Mouse (Mus musculus): ENCODE results near the gene Rnf141. TPM values are rescaled to one million over a fixed set of nuclear protein-coding genes. Genes with fewer than 3 reads are reported as not detected.

Rnf141 gene
- total and polyA plus RNA-seq, 2 experiments from 2014 or later: 36.7 to 98.8 TPM

- DNase-seq (ENCODE audit: low spot score) (no peak), ATAC-seq (no peak)
- H3K27me3 ChIP-seq (ENCODE audit: insufficient read depth, low read length): no peaks in the 10 kb centered on the region
- no peaks in the 10 kb centered on the region for H3K36me3 ChIP-seq (ENCODE audit: insufficient read depth, low read length)
- no peaks in the 10 kb centered on the region for H3K9me3 ChIP-seq (ENCODE audit: low read length)
- no peak for TF ChIP-seq CTCF (IDR thresholded peaks at IDR 0.05; ENCODE audit: low read depth)
- H3K4me2 ChIP-seq (ENCODE audit: low read depth, low read length): no peak overlapping the region
- H3K4me1 ChIP-seq (ENCODE audit: insufficient read depth, low read length): peaks cover 31% of the 10 kb centered on the region
- H3K27ac ChIP-seq: no peak overlapping the region
- H3K9ac ChIP-seq (replicated peaks; ENCODE audit: low read length): no peak overlapping the region
- H3K4me3 ChIP-seq (ENCODE audit: low read length): no peak overlapping the region
- 66% methylated on average over 3 of the region's 3 CpGs for WGBS
Measured at GRCm38 (mm10) chr7:110772343-110772742, 71.9 kb downstream of the Rnf141 start.

DNA sequence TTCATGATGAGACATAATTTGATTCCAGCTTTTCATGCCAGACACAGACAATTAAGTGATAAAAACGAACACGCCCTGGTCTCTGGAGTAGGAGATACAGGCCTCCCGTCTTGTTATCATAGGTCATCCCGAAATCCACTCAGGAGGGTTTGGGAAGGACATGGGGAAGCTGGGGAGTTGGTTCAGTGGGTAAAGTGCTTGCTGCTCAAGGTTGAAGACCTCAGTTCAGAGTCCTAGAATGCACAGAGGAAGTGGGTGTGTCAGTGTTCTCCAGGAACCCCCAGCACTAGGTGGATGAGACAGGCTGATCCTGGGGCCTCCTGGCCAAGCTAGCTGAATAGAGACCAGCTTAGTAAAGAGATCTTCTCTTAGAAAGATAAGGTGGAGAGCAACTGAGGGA is 73.3 kb downstream of the Rnf141 start:
- Histone ChIP-seq H3K9me3 (ENCODE audit: low read length) (no peaks in the 10 kb centered on the region), H3K27me3 (ENCODE audit: insufficient read depth, low read length) (no peaks in the 10 kb centered on the region), H3K4me3 (ENCODE audit: low read length) (no peak overlapping the region), H3K9ac (replicated peaks; ENCODE audit: low read length) (no peak overlapping the region), H3K27ac (no peak overlapping the region), H3K4me2 (ENCODE audit: low read depth, low read length) (no peak overlapping the region), H3K4me1 (ENCODE audit: insufficient read depth, low read length) (peaks cover 31% of the 10 kb centered on the region), H3K36me3 (ENCODE audit: insufficient read depth, low read length) (no peaks in the 10 kb centered on the region)
- DNase-seq (ENCODE audit: low spot score) (no peak), ATAC-seq (no peak)
- no peak for TF ChIP-seq CTCF (IDR thresholded peaks at IDR 0.05; ENCODE audit: low read depth)
- WGBS: 90% methylated on average over 4 of the region's 4 CpGs

- Histone ChIP-seq H3K9me3 (ENCODE audit: low read length) (no peaks in the 10 kb centered on the region), H3K36me3 (ENCODE audit: insufficient read depth, low read length) (no peaks in the 10 kb centered on the region), H3K27me3 (ENCODE audit: insufficient read depth, low read length) (no peaks in the 10 kb centered on the region), H3K27ac (peak overlapping the region; percentile 79; the same call in 1 of the 2 replicates), H3K4me2 (ENCODE audit: low read depth, low read length) (peak overlapping the region; percentile 85), H3K4me3 (ENCODE audit: low read length) (peak overlapping the region; percentile 56), H3K9ac (replicated peaks; ENCODE audit: low read length) (peak overlapping the region; percentile 86), H3K4me1 (ENCODE audit: insufficient read depth, low read length) (peaks cover 30% of the 10 kb centered on the region)
- no peak for DNase-seq (ENCODE audit: low spot score)
- TF ChIP-seq CTCF (IDR thresholded peaks at IDR 0.05; ENCODE audit: low read depth): no peak
- WGBS: 48% methylated on average over 4 of the region's 4 CpGs
- no peak for ATAC-seq
Measured at GRCm38 (mm10) chr7:110769094-110769493, 75.2 kb downstream of the Rnf141 start.

GRCm38 (mm10) chr7:110768451-110769064 is 75.7 kb downstream of the Rnf141 start:
- Histone ChIP-seq H3K4me1 (ENCODE audit: insufficient read depth, low read length) (peaks cover 24% of the 10 kb centered on the region), H3K27ac (peak overlapping the region; percentile 79), H3K36me3 (ENCODE audit: insufficient read depth, low read length) (no peaks in the 10 kb centered on the region), H3K27me3 (ENCODE audit: insufficient read depth, low read length) (no peaks in the 10 kb centered on the region), H3K4me3 (ENCODE audit: low read length) (peak overlapping the region; percentile 56), H3K4me2 (ENCODE audit: low read depth, low read length) (peak overlapping the region; percentile 85), H3K9me3 (ENCODE audit: low read length) (no peaks in the 10 kb centered on the region), H3K9ac (replicated peaks; ENCODE audit: low read length) (peak overlapping the region; percentile 86)
- TF ChIP-seq CTCF (IDR thresholded peaks at IDR 0.05; ENCODE audit: low read depth): no peak
- WGBS: 1% methylated on average over 54 of the region's 61 CpGs
- ATAC-seq: peak; percentile 82
- peak; percentile 46 for DNase-seq (ENCODE audit: low spot score)

DNA sequence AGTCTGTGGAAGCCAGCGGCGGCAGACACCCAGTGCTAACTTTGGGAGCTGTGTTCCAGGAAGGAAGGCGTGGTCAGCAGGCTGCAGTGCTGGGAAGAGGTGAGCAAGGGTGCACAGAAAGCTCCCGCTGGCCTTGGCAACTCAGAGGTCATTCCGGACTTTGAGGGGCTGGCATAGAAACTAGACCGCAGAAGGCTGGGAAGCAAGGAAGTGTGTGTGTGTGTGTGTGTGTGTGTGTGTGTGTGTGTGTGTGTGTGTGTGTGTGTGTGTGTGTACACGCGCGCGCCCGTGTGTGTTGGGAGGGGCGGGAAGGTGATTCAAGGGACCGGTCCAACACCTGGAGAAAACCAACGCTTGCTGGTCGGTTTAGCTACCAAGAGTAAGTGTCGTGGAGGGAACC is 76.3 kb downstream of the Rnf141 start, which contains the start of gene Ampd3:
TSS of gene Ampd3 (plus strand) at position 206 of the 400 bp plus-strand sequence.
- Histone ChIP-seq H3K4me3 (ENCODE audit: low read length) (peak within 1 kb of the TSS; percentile 56), H3K4me2 (ENCODE audit: low read depth, low read length) (peak within 1 kb of the TSS; percentile 85), H3K4me1 (ENCODE audit: insufficient read depth, low read length) (peaks cover 19% of the 10 kb centered on the region; the same call in 1 of the 2 replicates), H3K27ac (peak within 1 kb of the TSS; percentile 79), H3K9me3 (ENCODE audit: low read length) (no peaks in the 10 kb centered on the region), H3K36me3 (ENCODE audit: insufficient read depth, low read length) (no peaks in the 10 kb centered on the region), H3K9ac (replicated peaks; ENCODE audit: low read length) (peak within 1 kb of the TSS; percentile 86), H3K27me3 (ENCODE audit: insufficient read depth, low read length) (no peaks in the 10 kb centered on the region)
- ATAC-seq (peak; percentile 18; the same call in 1 of the 2 replicates), DNase-seq (ENCODE audit: low spot score) (no peak)
- no peak for TF ChIP-seq CTCF (IDR thresholded peaks at IDR 0.05; ENCODE audit: low read depth)
- WGBS: 16% methylated on average over 16 of the region's 16 CpGs

- Histone ChIP-seq H3K4me2 (ENCODE audit: low read depth, low read length) (no peak overlapping the region), H3K36me3 (ENCODE audit: insufficient read depth, low read length) (no peaks in the 10 kb centered on the region), H3K27ac (peak overlapping the region; percentile 20; the same call in 1 of the 2 replicates), H3K9ac (replicated peaks; ENCODE audit: low read length) (no peak overlapping the region), H3K4me3 (ENCODE audit: low read length) (no peak overlapping the region), H3K9me3 (ENCODE audit: low read length) (no peaks in the 10 kb centered on the region), H3K27me3 (ENCODE audit: insufficient read depth, low read length) (no peaks in the 10 kb centered on the region), H3K4me1 (ENCODE audit: insufficient read depth, low read length) (peaks cover 5% of the 10 kb centered on the region; the same call in 1 of the 2 replicates)
- DNase-seq (ENCODE audit: low spot score) (peak; percentile 75), ATAC-seq (peak; percentile 90)
- TF ChIP-seq CTCF (IDR thresholded peaks at IDR 0.05; ENCODE audit: low read depth): no peak
- WGBS: 45% methylated on average over 5 of the region's 5 CpGs
Measured at GRCm38 (mm10) chr7:110762605-110763180, 81.6 kb downstream of the Rnf141 start.

DNA sequence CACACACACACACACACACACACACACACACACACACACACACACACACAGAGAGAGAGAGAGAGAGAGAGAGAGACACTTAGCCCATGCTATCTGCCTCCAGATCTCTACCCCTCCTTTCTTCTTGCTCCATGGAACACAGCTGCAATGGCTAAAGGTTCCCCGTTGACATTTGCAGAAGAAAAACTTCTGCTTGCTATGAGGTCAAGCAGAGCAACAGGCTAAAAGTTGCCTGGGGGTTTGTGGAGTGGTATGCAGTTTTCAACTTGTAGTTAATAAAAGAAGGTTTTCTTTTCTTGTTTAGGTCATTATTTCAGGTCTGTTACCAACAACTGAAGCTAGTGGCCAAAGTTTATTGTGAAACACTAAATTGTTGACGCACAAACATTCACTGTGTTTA is 87.8 kb downstream of the Rnf141 start:
- TF ChIP-seq CTCF (IDR thresholded peaks at IDR 0.05; ENCODE audit: low read depth): no peak
- Histone ChIP-seq H3K27me3 (ENCODE audit: insufficient read depth, low read length) (no peaks in the 10 kb centered on the region), H3K4me2 (ENCODE audit: low read depth, low read length) (no peak overlapping the region), H3K4me1 (ENCODE audit: insufficient read depth, low read length) (no peaks in the 10 kb centered on the region), H3K4me3 (ENCODE audit: low read length) (no peak overlapping the region), H3K9ac (replicated peaks; ENCODE audit: low read length) (no peak overlapping the region), H3K36me3 (ENCODE audit: insufficient read depth, low read length) (no peaks in the 10 kb centered on the region), H3K9me3 (ENCODE audit: low read length) (no peaks in the 10 kb centered on the region), H3K27ac (no peak overlapping the region)
- ATAC-seq (no peak), DNase-seq (ENCODE audit: low spot score) (no peak)
- WGBS: 76% methylated on average over 2 of the region's 2 CpGs

All from hindbrain, postnatal 0 days (tissue).